Mouse (Mus musculus): ENCODE results near the gene Rec114. TPM values are rescaled to one million over a fixed set of nuclear protein-coding genes. Genes with fewer than 3 reads are reported as not detected.

The Rec114 gene
- polyA plus RNA-seq (2015; fragmentation: Nextera tagmentation; extraction: Ambion mirVana), result 1.5 and 1.6 TPM in 2 replicates

DNA sequence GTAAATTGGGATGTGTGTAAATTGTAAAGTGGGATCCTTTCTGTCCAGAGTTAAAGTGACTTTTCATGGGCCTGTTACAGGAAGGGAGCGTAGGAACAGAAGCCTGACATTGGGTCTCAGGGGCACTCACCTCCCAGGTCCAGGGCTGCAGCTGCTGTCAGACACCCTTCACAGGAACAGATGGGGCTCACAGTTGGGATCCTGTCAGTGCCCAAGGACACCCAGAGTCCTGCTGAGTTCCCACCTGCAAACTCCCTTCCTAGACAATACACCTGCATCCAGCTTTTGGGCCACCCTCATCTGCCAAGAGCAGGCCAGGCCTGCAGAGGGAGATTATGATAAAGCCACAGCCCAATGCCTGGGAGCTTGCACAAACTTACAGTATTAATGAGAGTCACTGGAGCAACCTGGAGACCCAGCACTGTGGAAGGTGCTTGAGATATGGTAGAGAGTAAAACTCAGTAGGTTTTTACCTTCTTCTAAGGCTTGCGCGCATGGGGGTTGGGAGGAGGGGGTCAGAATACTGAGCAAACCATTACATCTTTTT is at the start of gene Rec114:
Rec114 (minus strand) TSS at position 263 of the 547 bp plus-strand sequence.
- H3K9me3 ChIP-seq (replicated peaks), result no peaks in the 10 kb centered on the region
- ATAC-seq, result no peak
- no peaks in the 10 kb centered on the region for H3K36me3 ChIP-seq (ENCODE audit: poor library complexity, severe bottlenecking)
- no peaks in the 10 kb centered on the region for H3K27me3 ChIP-seq
- H3K27ac ChIP-seq, result no peak within 1 kb of the TSS
- H3K4me3 ChIP-seq, result no peak within 1 kb of the TSS
- H3K9ac ChIP-seq, result no peak within 1 kb of the TSS
- H3K4me1 ChIP-seq, result peaks cover 17% of the 10 kb centered on the region
- H3K4me2 ChIP-seq, result no peak within 1 kb of the TSS
- WGBS, result 88% methylated on average over 3 of the region's 3 CpGs

DNA sequence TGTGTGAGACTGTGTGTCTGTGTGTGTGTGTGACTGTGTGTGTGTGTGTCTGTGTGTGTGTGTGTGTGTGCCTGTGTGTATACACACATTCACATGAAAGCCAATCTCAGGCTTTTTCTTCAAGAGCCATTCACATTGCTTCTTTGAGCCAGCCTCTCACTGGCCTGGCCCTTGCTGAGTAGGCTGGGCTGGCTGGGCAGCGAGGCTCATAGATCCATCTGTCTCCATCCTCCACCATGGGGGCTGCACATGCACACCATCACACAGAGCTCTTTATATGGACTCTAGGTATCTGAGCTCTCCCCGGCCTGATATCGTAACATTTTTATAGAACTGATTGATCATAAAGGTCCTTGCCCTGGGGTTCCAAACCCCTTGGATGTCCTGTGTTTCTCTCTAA is 45.7 kb upstream of the Rec114 start:
- H3K36me3 ChIP-seq (ENCODE audit: poor library complexity, severe bottlenecking), result no peaks in the 10 kb centered on the region
- no peaks in the 10 kb centered on the region for H3K4me1 ChIP-seq
- no peak overlapping the region for H3K4me2 ChIP-seq
- H3K27me3 ChIP-seq, result no peaks in the 10 kb centered on the region
- no peak overlapping the region for H3K27ac ChIP-seq
- H3K9me3 ChIP-seq (replicated peaks), result no peaks in the 10 kb centered on the region
- no peak overlapping the region for H3K4me3 ChIP-seq
- H3K9ac ChIP-seq, result no peak overlapping the region
- 94% methylated on average over 3 of the region's 3 CpGs for WGBS
- ATAC-seq, result no peak

DNA sequence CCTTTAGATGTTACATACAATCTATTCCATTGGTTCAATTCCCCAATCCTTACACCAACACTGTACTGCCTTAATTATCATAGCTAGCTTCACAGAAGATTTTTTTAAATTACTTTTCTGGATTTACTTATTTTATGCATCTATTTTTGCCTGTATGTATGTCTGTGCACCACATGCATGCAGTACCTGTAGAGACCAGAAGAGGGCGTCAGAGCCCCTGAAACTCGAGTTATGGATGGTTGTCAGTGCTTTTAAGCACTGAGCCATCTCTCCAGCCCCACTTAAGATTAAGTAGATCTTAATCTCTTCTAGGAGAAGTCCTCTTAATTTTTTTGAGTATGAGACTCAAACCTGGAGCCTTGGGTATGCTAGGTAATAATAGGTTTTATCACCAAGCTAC is 31.6 kb upstream of the Rec114 start:
- H3K9ac ChIP-seq, result no peak overlapping the region
- WGBS, result 8% methylated on average over 2 of the region's 2 CpGs

DNA sequence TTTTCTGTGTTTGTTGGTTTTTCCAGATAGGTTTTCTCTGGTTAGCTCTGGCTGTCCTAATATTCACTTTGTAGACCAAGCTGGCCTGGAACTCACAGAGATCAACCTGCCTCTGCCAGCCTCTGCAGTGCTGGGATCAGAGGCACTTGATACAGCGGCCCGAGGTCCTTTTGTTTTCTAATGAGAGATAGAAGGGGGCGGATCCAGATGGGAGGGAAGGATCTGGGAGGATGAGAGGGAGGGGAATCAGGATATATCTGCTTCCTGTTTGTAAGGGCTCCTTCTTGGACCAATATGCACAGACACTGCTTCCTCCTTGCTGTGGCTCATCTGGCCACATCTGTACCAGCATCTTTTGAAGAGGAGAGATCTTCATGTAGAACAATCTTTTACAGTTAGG is 31.0 kb upstream of the Rec114 start:
- Histone ChIP-seq H3K36me3 (ENCODE audit: poor library complexity, severe bottlenecking) (no peaks in the 10 kb centered on the region), H3K27me3 (no peaks in the 10 kb centered on the region), H3K4me1 (peaks cover 3% of the 10 kb centered on the region), H3K9me3 (replicated peaks) (no peaks in the 10 kb centered on the region), H3K27ac (no peak overlapping the region), H3K9ac (no peak overlapping the region), H3K4me2 (no peak overlapping the region), H3K4me3 (no peak overlapping the region)
- no peak for ATAC-seq
- 53% methylated on average over 3 of the region's 3 CpGs for WGBS

More for the DNA sequence above, 31.6 kb upstream of the Rec114 start:
- H3K4me2 ChIP-seq, result no peak overlapping the region
- no peaks in the 10 kb centered on the region for H3K9me3 ChIP-seq (replicated peaks)
- H3K27ac ChIP-seq, result no peak overlapping the region
- no peaks in the 10 kb centered on the region for H3K27me3 ChIP-seq
- no peak overlapping the region for H3K4me3 ChIP-seq
- no peak for ATAC-seq
- no peaks in the 10 kb centered on the region for H3K4me1 ChIP-seq
- no peaks in the 10 kb centered on the region for H3K36me3 ChIP-seq (ENCODE audit: poor library complexity, severe bottlenecking)

DNA sequence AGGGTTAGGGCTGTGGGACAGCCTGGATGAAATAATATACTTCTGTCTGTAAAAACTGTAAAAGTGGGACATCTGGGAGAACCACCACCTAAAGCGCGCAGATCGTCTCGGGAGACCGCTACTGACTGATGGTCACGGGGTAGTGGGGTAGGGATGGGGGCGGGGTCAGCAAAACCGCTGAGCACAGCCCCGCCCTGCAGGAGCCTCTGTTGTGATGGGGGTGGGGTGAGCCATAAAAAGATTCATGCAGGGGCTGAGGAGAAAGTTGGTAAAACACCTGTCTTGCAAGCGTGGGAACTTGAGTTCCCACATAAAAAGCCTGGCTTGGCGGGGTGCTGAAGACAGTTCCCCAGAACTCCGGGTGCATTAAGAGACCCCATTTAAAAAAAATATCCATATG is 26.2 kb upstream of the Rec114 start:
- Histone ChIP-seq H3K27ac (no peak overlapping the region), H3K4me1 (peaks cover 10% of the 10 kb centered on the region), H3K9me3 (replicated peaks) (no peaks in the 10 kb centered on the region), H3K9ac (no peak overlapping the region), H3K27me3 (no peaks in the 10 kb centered on the region), H3K4me3 (no peak overlapping the region), H3K4me2 (no peak overlapping the region), H3K36me3 (ENCODE audit: poor library complexity, severe bottlenecking) (no peaks in the 10 kb centered on the region)
- 68% methylated on average over 12 of the region's 12 CpGs for WGBS
- no peak for ATAC-seq

DNA sequence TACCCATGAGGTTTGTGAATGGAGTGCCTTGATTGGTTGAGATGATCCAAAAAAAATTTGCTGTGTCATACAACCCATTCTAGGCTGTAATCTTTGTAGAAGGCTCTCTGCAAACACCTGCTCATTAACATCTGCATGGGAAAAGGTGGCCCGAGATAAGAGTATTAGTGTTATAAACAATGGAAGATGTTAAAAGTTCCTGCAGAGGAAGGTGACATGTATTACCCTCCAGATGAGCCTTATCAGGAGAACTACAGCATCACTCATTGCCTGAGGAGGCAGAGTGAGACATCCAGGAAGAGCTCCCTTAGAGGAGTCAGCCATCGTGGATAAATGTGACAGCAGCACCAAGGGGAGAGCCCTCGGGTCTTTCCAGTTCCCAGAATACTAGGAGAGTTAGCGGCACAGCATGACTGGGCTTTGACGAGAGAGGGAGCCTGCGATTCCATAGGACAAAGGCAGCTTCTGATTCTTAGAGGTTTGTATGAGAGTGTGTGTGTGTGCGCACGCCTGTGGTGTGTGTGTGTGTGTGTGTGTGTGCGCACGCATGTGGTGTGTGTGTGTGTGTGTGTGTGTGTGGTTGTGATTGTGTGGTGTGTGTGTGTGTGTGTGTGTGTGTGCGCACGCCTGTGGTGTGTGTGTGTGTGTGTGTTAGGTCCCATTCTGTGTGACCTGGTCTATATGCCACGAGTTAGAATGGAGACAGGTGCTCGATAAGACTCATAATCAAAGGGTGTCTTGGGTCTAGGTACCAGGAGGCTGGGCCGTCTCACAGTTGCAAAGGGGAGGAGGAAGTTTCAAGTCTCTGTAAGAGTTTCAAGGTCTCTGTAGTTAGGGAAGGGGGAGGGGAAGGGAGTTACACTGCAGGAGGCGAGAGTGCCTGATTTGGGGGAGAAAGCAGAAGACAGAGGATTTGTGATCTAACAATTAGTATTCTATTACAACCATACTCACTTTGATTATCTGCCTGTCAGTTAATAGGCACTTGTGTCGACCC is 23.5 kb upstream of the Rec114 start:
- Histone ChIP-seq H3K4me1 (peaks cover 10% of the 10 kb centered on the region), H3K9ac (no peak overlapping the region), H3K27me3 (no peaks in the 10 kb centered on the region), H3K9me3 (replicated peaks) (no peaks in the 10 kb centered on the region), H3K36me3 (ENCODE audit: poor library complexity, severe bottlenecking) (no peaks in the 10 kb centered on the region), H3K27ac (no peak overlapping the region), H3K4me3 (no peak overlapping the region), H3K4me2 (no peak overlapping the region)
- WGBS, result 69% methylated on average over 17 of the region's 17 CpGs
- peak; percentile 92 for ATAC-seq

DNA sequence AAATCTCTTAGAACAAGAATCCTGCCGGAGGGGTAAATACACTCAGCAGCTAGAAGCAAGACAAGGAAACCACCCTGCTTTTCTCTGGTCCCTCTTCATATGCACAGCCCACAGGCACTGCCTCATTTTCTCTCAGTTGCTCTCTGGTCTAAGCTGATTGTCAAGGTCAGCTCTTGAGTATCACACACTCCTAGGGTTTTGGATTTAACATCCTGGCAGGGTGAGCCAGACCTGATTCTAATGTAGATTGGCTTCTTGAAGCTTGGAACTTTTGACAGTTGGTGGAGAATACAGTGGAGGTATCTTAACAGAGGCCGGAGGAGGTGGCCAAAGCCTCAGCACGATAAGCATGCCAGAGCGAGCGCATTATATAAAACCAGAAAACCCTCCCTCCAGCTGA is 20.6 kb upstream of the Rec114 start:
- Histone ChIP-seq H3K36me3 (ENCODE audit: poor library complexity, severe bottlenecking) (no peaks in the 10 kb centered on the region), H3K4me2 (no peak overlapping the region), H3K9me3 (replicated peaks) (no peaks in the 10 kb centered on the region), H3K4me1 (0 out of 2 replicates have a peak, but pooled peaks cover 3% of the 10 kb centered on the region), H3K27me3 (no peaks in the 10 kb centered on the region), H3K4me3 (no peak overlapping the region), H3K9ac (no peak overlapping the region), H3K27ac (no peak overlapping the region)
- WGBS, result 58% methylated on average over 5 of the region's 5 CpGs
- ATAC-seq, result no peak

DNA sequence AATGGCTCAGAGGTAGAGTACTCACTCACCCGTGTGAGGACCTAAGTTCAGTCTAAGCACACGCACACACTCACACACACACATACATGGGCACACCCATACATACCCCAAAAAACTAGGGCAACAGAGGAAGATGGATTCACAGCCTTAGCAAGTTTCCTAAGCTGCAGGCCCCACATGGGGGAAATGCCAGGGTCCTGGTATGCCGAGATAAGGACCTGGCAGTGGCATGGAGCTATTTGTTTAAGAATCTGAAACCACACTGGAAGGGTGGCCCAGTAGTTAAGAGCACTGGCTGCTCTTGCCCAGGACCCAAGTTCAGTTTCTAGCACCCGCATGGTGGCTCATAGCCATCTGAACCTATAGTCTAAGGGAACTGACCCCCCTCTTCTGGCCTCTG is 19.4 kb upstream of the Rec114 start:
- Histone ChIP-seq H3K36me3 (ENCODE audit: poor library complexity, severe bottlenecking) (no peaks in the 10 kb centered on the region), H3K9me3 (replicated peaks) (no peaks in the 10 kb centered on the region), H3K4me1 (no peaks in the 10 kb centered on the region), H3K4me2 (no peak overlapping the region), H3K27ac (no peak overlapping the region), H3K9ac (no peak overlapping the region), H3K27me3 (no peaks in the 10 kb centered on the region), H3K4me3 (no peak overlapping the region)
- no peak for ATAC-seq
- 98% methylated on average over 4 of the region's 4 CpGs for WGBS

DNA sequence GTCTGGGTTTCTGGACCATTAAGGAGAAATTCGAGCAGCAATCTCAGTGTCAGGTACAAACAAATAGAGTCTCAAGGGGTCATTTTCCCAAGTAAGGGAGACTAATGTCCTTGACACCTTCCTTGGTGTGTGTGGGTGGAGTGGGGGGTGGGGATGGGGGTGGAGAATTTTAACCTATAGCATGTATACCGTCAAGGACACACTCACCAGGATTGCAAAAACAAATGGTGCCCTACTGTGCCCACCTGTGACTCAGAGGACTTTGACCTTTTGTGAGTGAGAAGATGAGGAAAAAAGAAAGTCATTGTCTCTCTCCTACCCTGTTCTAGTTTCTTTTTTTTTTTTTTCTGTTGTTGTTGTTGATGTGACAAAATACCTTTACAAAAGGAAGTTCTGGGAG is 18.3 kb upstream of the Rec114 start:
- H3K27ac ChIP-seq, result no peak overlapping the region
- no peaks in the 10 kb centered on the region for H3K27me3 ChIP-seq
- 58% methylated on average over 2 of the region's 2 CpGs for WGBS
- no peak overlapping the region for H3K4me3 ChIP-seq
- ATAC-seq, result no peak
- no peak overlapping the region for H3K9ac ChIP-seq
- no peaks in the 10 kb centered on the region for H3K9me3 ChIP-seq (replicated peaks)
- H3K36me3 ChIP-seq (ENCODE audit: poor library complexity, severe bottlenecking), result no peaks in the 10 kb centered on the region
- H3K4me1 ChIP-seq, result no peaks in the 10 kb centered on the region
- no peak overlapping the region for H3K4me2 ChIP-seq

DNA sequence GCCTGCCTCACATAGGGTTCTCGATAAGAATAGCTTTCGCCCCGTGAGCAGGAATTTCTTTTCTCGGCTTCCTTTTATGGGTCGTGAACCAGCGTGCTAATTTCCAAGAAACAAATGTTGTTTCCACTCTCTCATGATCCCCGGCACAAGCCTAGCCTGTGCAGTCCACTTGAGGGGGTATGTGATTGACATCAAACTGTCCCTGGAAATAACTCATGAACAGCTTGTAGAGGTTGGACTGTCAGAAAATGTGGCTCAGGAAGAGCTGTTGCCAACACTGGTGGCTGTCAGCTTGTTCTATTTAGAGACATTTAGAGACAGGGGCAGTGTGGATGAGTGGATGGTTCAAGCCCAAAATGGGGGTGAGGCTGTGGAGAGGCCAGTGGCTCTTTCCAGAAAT is 15.0 kb upstream of the Rec114 start:
- H3K27me3 ChIP-seq, result no peaks in the 10 kb centered on the region
- H3K9ac ChIP-seq, result no peak overlapping the region
- no peak overlapping the region for H3K27ac ChIP-seq
- H3K4me2 ChIP-seq, result no peak overlapping the region
- H3K9me3 ChIP-seq (replicated peaks), result no peaks in the 10 kb centered on the region
- ATAC-seq, result no peak
- H3K4me1 ChIP-seq, result peaks cover 3% of the 10 kb centered on the region
- 91% methylated on average over 7 of the region's 7 CpGs for WGBS
- H3K4me3 ChIP-seq, result no peak overlapping the region
- no peaks in the 10 kb centered on the region for H3K36me3 ChIP-seq (ENCODE audit: poor library complexity, severe bottlenecking)

DNA sequence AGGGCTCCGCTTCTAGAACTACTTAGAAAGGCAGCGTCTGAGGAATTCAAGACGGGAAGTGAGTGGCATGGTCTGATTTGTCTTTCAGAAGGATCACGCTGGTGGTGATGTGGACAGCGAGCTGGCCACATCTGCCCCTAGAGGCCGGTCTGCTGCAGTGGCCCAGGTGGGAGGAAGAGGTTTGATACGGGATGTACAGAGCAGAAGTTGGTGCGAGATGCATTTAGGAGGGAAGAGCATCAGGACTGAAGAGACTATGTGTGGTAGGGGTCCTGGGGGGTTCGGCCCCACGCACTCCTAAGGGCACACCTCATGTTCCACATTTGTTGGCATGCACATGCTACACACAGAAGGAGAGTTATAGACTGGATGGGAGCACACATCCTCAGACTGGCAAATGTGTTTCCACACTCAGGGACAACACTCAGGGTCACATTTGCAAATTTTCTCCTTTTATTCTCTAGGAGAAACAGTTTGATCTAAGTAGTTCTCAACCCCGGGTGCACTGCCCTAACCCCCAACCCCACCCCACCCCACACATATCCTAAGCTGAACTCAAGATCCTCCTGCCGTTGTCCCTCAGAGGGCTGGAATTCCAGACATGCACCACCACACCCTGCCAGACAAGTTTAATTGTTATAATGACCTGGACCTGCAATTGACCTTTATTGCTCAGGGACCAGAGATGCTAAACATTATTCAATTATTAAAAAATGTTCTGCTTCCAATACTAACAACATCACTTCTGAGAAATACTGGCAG is 12.8 kb upstream of the Rec114 start:
- Histone ChIP-seq H3K4me2 (no peak overlapping the region), H3K27me3 (no peaks in the 10 kb centered on the region), H3K9me3 (replicated peaks) (no peaks in the 10 kb centered on the region), H3K4me1 (peaks cover 15% of the 10 kb centered on the region), H3K27ac (no peak overlapping the region), H3K4me3 (no peak overlapping the region), H3K9ac (no peak overlapping the region), H3K36me3 (ENCODE audit: poor library complexity, severe bottlenecking) (no peaks in the 10 kb centered on the region)
- WGBS, result 78% methylated on average over 12 of the region's 12 CpGs
- ATAC-seq, result no peak

DNA sequence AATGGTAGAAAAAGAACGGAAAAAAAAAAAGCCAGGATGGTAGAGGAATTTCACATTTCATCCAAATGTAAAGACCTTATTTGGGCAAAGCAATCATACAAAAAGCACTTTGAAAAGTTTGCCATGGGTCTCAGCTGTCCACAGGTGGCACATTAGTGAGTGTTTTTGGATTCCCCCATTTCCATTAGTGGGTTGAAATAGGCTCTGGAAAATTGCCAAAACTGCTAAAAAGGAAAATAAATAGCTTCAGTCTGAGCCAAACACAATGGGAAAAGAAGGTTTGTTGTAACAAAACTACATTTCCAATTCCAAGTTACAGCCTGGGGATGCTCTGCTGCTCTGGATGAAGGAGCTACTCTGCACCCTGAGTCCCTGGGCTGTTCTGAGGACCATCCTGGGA is 9.8 kb upstream of the Rec114 start:
- 51% methylated on average over 1 of the region's 1 CpGs for WGBS
- Histone ChIP-seq H3K9ac (no peak overlapping the region), H3K4me3 (no peak overlapping the region), H3K36me3 (ENCODE audit: poor library complexity, severe bottlenecking) (no peaks in the 10 kb centered on the region), H3K27ac (no peak overlapping the region), H3K9me3 (replicated peaks) (no peaks in the 10 kb centered on the region), H3K4me1 (peaks cover 17% of the 10 kb centered on the region), H3K4me2 (no peak overlapping the region), H3K27me3 (no peaks in the 10 kb centered on the region)
- no peak for ATAC-seq

Measured in forebrain, embryonic 13.5 days (tissue).